Mouse (Mus musculus): ENCODE data around the gene Prkca. TPM values are rescaled to one million over a fixed set of nuclear protein-coding genes. Genes with fewer than 3 reads are reported as not detected.

Gene Prkca
- total RNA-seq, 1 experiment: 8.4 TPM

- in situ Hi-C loops (cut with MboI; ENCODE audit: low sequenced_read_pairs in 2 of 2, unreplicated experiment in 2 of 2): no loop called here
- no peak for TF ChIP-seq MAFK (IDR thresholded peaks at IDR 0.05; ENCODE audit: insufficient read depth, low read depth, low read length)
- no peak for TF ChIP-seq HCFC1 (IDR thresholded peaks at IDR 0.05; ENCODE audit: borderline replicate concordance, insufficient read depth, low read length)
- no peak for TF ChIP-seq ZNF384 (IDR thresholded peaks at IDR 0.05; ENCODE audit: low read depth, low read length)
- no peak for TF ChIP-seq CHD2 (IDR thresholded peaks at IDR 0.05; ENCODE audit: low read depth, low read length)
- no peak for TF ChIP-seq ZC3H11A (IDR thresholded peaks at IDR 0.05; ENCODE audit: borderline replicate concordance, low read depth, low read length)
- Histone ChIP-seq H3K27ac (ENCODE audit: insufficient read depth, low read depth, low read length, poor library complexity, severe bottlenecking) (no peak overlapping the region), H3K4me3 (ENCODE audit: insufficient read depth in 1 of 2, low read depth in 1 of 2, low read length in 2 of 2, poor library complexity in 1 of 2, severe bottlenecking in 1 of 2) (no peak overlapping the region), H3K36me3 (ENCODE audit: control insufficient read depth, insufficient read depth, low read length, poor library complexity, severe bottlenecking) (no peaks in the 10 kb centered on the region), H3K4me1 (ENCODE audit: control insufficient read depth in 2 of 2, insufficient read depth in 2 of 2, low read length in 2 of 2, poor library complexity in 1 of 2) (no peaks in the 10 kb centered on the region), H3K9me3 (ENCODE audit: control insufficient read depth, insufficient read depth, low read depth, low read length) (no peaks in the 10 kb centered on the region), H3K9ac (ENCODE audit: insufficient read depth, low read depth, low read length, poor library complexity, severe bottlenecking) (no peak overlapping the region)
- DNase-seq (ENCODE audit: low read depth, low spot score): no peak
These were observed 48.4 kb downstream of the Prkca start for GRCm38 (mm10) chr11:108295373-108295772.

DNA sequence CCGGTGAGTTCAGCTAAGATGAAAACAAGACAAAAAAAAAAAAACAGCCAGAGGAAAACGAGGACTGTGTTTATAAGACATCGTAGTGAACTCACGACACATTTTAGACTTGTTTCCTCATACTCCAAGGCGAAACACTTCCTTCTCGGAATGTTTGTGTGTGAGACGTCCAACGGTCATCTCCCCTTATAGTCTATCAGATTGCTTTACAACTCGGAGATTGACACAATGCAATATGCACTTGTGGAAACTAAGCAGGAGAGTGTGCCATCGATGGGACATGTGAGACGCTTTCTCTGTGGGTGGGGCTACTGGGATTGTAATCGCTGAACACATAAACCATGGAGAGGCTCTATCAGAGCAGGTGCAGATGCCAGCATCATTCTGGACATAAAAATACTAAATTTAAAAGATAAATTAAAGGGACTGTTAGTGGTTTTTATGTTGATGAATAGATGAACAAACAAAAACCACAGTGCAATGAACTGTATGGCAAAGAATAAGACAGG lies 49.4 kb downstream of the Prkca start:
- H3K9ac ChIP-seq (ENCODE audit: insufficient read depth, low read depth, low read length, poor library complexity, severe bottlenecking): no peak overlapping the region
- DNase-seq (ENCODE audit: low read depth, low spot score): no peak
- no peak for TF ChIP-seq MAFK (IDR thresholded peaks at IDR 0.05; ENCODE audit: insufficient read depth, low read depth, low read length)
- no peak for TF ChIP-seq HCFC1 (IDR thresholded peaks at IDR 0.05; ENCODE audit: borderline replicate concordance, insufficient read depth, low read length)
- TF ChIP-seq ZC3H11A (IDR thresholded peaks at IDR 0.05; ENCODE audit: borderline replicate concordance, low read depth, low read length): no peak
- no peak for TF ChIP-seq ZNF384 (IDR thresholded peaks at IDR 0.05; ENCODE audit: low read depth, low read length)
- no peak for TF ChIP-seq CHD2 (IDR thresholded peaks at IDR 0.05; ENCODE audit: low read depth, low read length)
- in situ Hi-C loops (cut with MboI; ENCODE audit: low sequenced_read_pairs in 2 of 2, unreplicated experiment in 2 of 2): no loop called here
- no peaks in the 10 kb centered on the region for H3K36me3 ChIP-seq (ENCODE audit: control insufficient read depth, insufficient read depth, low read length, poor library complexity, severe bottlenecking)
- no peak overlapping the region for H3K4me3 ChIP-seq (ENCODE audit: insufficient read depth in 1 of 2, low read depth in 1 of 2, low read length in 2 of 2, poor library complexity in 1 of 2, severe bottlenecking in 1 of 2)
- H3K27ac ChIP-seq (ENCODE audit: insufficient read depth, low read depth, low read length, poor library complexity, severe bottlenecking): no peak overlapping the region
- no peaks in the 10 kb centered on the region for H3K4me1 ChIP-seq (ENCODE audit: control insufficient read depth in 2 of 2, insufficient read depth in 2 of 2, low read length in 2 of 2, poor library complexity in 1 of 2)
- H3K9me3 ChIP-seq (ENCODE audit: control insufficient read depth, insufficient read depth, low read depth, low read length): no peaks in the 10 kb centered on the region

- Histone ChIP-seq H3K4me3 (ENCODE audit: insufficient read depth in 1 of 2, low read depth in 1 of 2, low read length in 2 of 2, poor library complexity in 1 of 2, severe bottlenecking in 1 of 2) (no peak overlapping the region), H3K4me1 (ENCODE audit: control insufficient read depth in 2 of 2, insufficient read depth in 2 of 2, low read length in 2 of 2, poor library complexity in 1 of 2) (no peaks in the 10 kb centered on the region), H3K36me3 (ENCODE audit: control insufficient read depth, insufficient read depth, low read length, poor library complexity, severe bottlenecking) (no peaks in the 10 kb centered on the region), H3K9ac (ENCODE audit: insufficient read depth, low read depth, low read length, poor library complexity, severe bottlenecking) (no peak overlapping the region), H3K27ac (ENCODE audit: insufficient read depth, low read depth, low read length, poor library complexity, severe bottlenecking) (no peak overlapping the region), H3K9me3 (ENCODE audit: control insufficient read depth, insufficient read depth, low read depth, low read length) (no peaks in the 10 kb centered on the region)
- in situ Hi-C loops (cut with MboI; ENCODE audit: low sequenced_read_pairs in 2 of 2, unreplicated experiment in 2 of 2): no loop called here
- DNase-seq (ENCODE audit: low read depth, low spot score): no peak
- TF ChIP-seq ZNF384 (IDR thresholded peaks at IDR 0.05; ENCODE audit: low read depth, low read length) (no peak), HCFC1 (IDR thresholded peaks at IDR 0.05; ENCODE audit: borderline replicate concordance, insufficient read depth, low read length) (no peak), MAFK (IDR thresholded peaks at IDR 0.05; ENCODE audit: insufficient read depth, low read depth, low read length) (no peak), CHD2 (IDR thresholded peaks at IDR 0.05; ENCODE audit: low read depth, low read length) (no peak), ZC3H11A (IDR thresholded peaks at IDR 0.05; ENCODE audit: borderline replicate concordance, low read depth, low read length) (no peak)
These were observed 49.9 kb downstream of the Prkca start for GRCm38 (mm10) chr11:108293843-108294242.

DNA sequence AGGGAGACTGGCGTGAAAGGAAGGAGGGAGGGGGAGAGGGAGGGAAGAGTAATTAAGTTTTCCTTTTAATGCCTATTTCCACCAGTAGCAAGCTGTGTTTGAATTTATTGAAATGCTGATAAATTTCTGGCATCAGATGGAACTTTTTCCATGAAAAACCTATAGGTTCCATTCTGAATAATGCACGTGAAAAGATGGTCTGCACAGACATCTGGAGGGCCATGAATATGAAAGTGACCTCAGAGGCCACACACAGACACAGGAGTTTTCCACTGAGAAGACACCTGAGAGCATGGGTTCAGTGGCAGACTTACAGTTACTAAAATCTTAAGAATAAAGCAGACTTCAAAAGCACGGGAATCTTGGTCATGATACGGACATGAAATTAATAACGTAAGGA lies 54.5 kb downstream of the Prkca start:
- in situ Hi-C loops (cut with MboI; ENCODE audit: low sequenced_read_pairs in 2 of 2, unreplicated experiment in 2 of 2): no loop called here
- TF ChIP-seq ZC3H11A (IDR thresholded peaks at IDR 0.05; ENCODE audit: borderline replicate concordance, low read depth, low read length): no peak
- no peak overlapping the region for H3K9ac ChIP-seq (ENCODE audit: insufficient read depth, low read depth, low read length, poor library complexity, severe bottlenecking)

GRCm38 (mm10) chr11:108287321-108287720 lies 56.4 kb downstream of the Prkca start:
- Histone ChIP-seq H3K9me3 (ENCODE audit: control insufficient read depth, insufficient read depth, low read depth, low read length) (no peaks in the 10 kb centered on the region), H3K4me3 (ENCODE audit: insufficient read depth in 1 of 2, low read depth in 1 of 2, low read length in 2 of 2, poor library complexity in 1 of 2, severe bottlenecking in 1 of 2) (no peak overlapping the region), H3K27ac (ENCODE audit: insufficient read depth, low read depth, low read length, poor library complexity, severe bottlenecking) (no peak overlapping the region), H3K36me3 (ENCODE audit: control insufficient read depth, insufficient read depth, low read length, poor library complexity, severe bottlenecking) (no peaks in the 10 kb centered on the region), H3K9ac (ENCODE audit: insufficient read depth, low read depth, low read length, poor library complexity, severe bottlenecking) (no peak overlapping the region), H3K4me1 (ENCODE audit: control insufficient read depth in 2 of 2, insufficient read depth in 2 of 2, low read length in 2 of 2, poor library complexity in 1 of 2) (no peaks in the 10 kb centered on the region)
- in situ Hi-C loops (cut with MboI; ENCODE audit: low sequenced_read_pairs in 2 of 2, unreplicated experiment in 2 of 2): no loop called here
- TF ChIP-seq ZC3H11A (IDR thresholded peaks at IDR 0.05; ENCODE audit: borderline replicate concordance, low read depth, low read length) (no peak), HCFC1 (IDR thresholded peaks at IDR 0.05; ENCODE audit: borderline replicate concordance, insufficient read depth, low read length) (no peak), ZNF384 (IDR thresholded peaks at IDR 0.05; ENCODE audit: low read depth, low read length) (no peak), CHD2 (IDR thresholded peaks at IDR 0.05; ENCODE audit: low read depth, low read length) (no peak), MAFK (IDR thresholded peaks at IDR 0.05; ENCODE audit: insufficient read depth, low read depth, low read length) (no peak)
- no peak for DNase-seq (ENCODE audit: low read depth, low spot score)

More for the DNA sequence above, 54.5 kb downstream of the Prkca start:
- Histone ChIP-seq H3K36me3 (ENCODE audit: control insufficient read depth, insufficient read depth, low read length, poor library complexity, severe bottlenecking) (no peaks in the 10 kb centered on the region), H3K4me1 (ENCODE audit: control insufficient read depth in 2 of 2, insufficient read depth in 2 of 2, low read length in 2 of 2, poor library complexity in 1 of 2) (no peaks in the 10 kb centered on the region), H3K9me3 (ENCODE audit: control insufficient read depth, insufficient read depth, low read depth, low read length) (no peaks in the 10 kb centered on the region), H3K4me3 (ENCODE audit: insufficient read depth in 1 of 2, low read depth in 1 of 2, low read length in 2 of 2, poor library complexity in 1 of 2, severe bottlenecking in 1 of 2) (no peak overlapping the region), H3K27ac (ENCODE audit: insufficient read depth, low read depth, low read length, poor library complexity, severe bottlenecking) (no peak overlapping the region)
- DNase-seq (ENCODE audit: low read depth, low spot score): no peak
